Mouse (Mus musculus) bone marrow, adult 2 months (tissue): ENCODE measurements around the gene Pde6c.

Experiments used
- CTCF ChIP-seq: fragments of 200-500 bp; IDR thresholded peaks from 2 replicates; pipeline ENCODE4 v1.5.1; 2011; ENCODE audit warnings: low read length, control low read depth; ENCODE audit not compliant: control insufficient read depth, insufficient read depth
- POLR2A ChIP-seq: fragments of 200-500 bp; IDR thresholded peaks from 2 replicates; pipeline ENCODE4 v1.6.1; 2011; ENCODE audit warnings: low read depth, mild to moderate bottlenecking, control low read depth, low read length, borderline replicate concordance; ENCODE audit not compliant: control insufficient read depth

DNA sequence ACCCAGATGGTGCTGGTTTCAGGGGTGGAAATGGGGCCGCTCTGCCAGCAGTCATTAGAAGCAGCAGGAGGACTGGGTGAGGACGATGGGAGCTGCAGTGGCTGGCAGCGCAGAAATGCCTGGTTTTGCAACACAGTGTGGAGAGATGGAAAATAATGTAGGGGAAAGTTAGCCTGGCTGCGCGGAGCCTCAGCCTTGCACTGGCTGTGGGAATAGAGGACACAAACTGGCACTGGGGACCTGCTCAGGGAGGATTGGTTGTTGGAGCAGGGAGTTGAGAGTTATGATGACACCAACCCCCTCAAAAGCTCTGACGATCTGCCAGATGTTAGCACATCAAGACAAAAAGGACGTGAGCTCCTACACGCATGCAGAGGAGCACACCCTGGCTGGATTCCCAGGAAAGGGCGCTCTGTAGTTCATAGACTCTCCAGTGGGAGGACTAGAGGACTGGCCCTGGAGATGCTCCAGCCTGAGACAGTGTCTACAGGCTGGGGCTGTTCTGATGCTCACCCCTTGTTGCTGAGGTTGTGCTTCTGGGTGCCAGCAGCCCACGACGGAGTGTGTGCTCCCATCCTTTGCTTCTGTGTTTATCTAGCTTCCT is 45.5 kb upstream of the Pde6c start:
- no peak for TF ChIP-seq CTCF
- no peak for TF ChIP-seq POLR2A
